In genomic region chr1:154062666-154063065, GRCm38 (mm10) we compare ENCODE assay signal across 24 mouse cellular contexts.
DNase-seq lines count a peak whose midpoint lies in the region; ATAC-seq and TF ChIP-seq lines count a peak whose summit lies in the region.
"Had no signal": no experiment of that assay in that cellular context is flagged by ENCODE, and none has a peak within 500 bp of the region (broad histone marks: within the 10 kb centered on the region; RNA-seq: fewer than 3 reads in every experiment).

No protein-coding gene starts in this region.

- no peak overlapping the region for H3K4me2 ChIP-seq in heart, embryonic 11.5 days
- no peak overlapping the region for H3K4me2 ChIP-seq in lung, postnatal 0 days (replicated peaks; ENCODE audit: low read depth, low read length)
- no peak overlapping the region for H3K4me2 ChIP-seq in liver, embryonic 12.5 days
- H3K4me2 ChIP-seq: embryonic facial prominence, embryonic 13.5 days; hindbrain, embryonic 14.5 days; liver, embryonic 11.5 days; lung, embryonic 15.5 days; midbrain, embryonic 11.5 days had no signal

- no peak overlapping the region for H3K9ac ChIP-seq in heart, embryonic 11.5 days (ENCODE audit: low read depth, low read length)
- H3K9ac ChIP-seq in lung, postnatal 0 days (replicated peaks; ENCODE audit: low read depth) = no peak overlapping the region
- no peak overlapping the region for H3K9ac ChIP-seq in liver, embryonic 12.5 days
- H3K9ac ChIP-seq: embryonic facial prominence, embryonic 13.5 days; hindbrain, embryonic 14.5 days; lung, embryonic 15.5 days had no signal

- DNase-seq in adrenal gland, adult 2 months = peak; percentile 37
- no peak for DNase-seq in adrenal gland, postnatal 25 days
- DNase-seq in heart, adult 11 months = peak; percentile 93
- peak; percentile 65 for DNase-seq in lung, postnatal 0 days (ENCODE audit: low spot score)
- no peak for DNase-seq in right cerebral cortex, postnatal 14 days
- DNase-seq: cerebellum, adult 11 months; cerebellum, postnatal 10 days; heart, postnatal 14 days; kidney, postnatal 4 days; layer of hippocampus, adult 9-11 months; retina, postnatal 1 day; thymus, adult 18-20 months; thymus, postnatal 4 days had no signal

- no peak overlapping the region for H3K4me3 ChIP-seq in heart, embryonic 11.5 days (ENCODE audit: low read depth, low read length)
- no peak overlapping the region for H3K4me3 ChIP-seq in lung, postnatal 0 days (ENCODE audit: low read depth, low read length)
- H3K4me3 ChIP-seq in liver, embryonic 12.5 days = no peak overlapping the region
- H3K4me3 ChIP-seq: embryonic facial prominence, embryonic 13.5 days; heart, embryonic 10.5 days; left cerebral cortex, adult 2 months; lung, embryonic 15.5 days had no signal

- ATAC-seq in heart, embryonic 11.5 days (replicated peaks; ENCODE audit: insufficient number of reproducible peaks, low FRiP score, low TSS enrichment) = no peak
- ATAC-seq in lung, postnatal 0 days = peak; percentile 31; the same call in 1 of the 2 replicates
- peak; percentile 80 for ATAC-seq in megakaryocyte progenitor cell, adult 5-6 weeks (replicated peaks; ENCODE audit: poor library complexity)
- no peak for ATAC-seq in liver, embryonic 12.5 days
- ATAC-seq: forebrain, embryonic 14.5 days had no signal

- H3K9me3 ChIP-seq in heart, embryonic 11.5 days (replicated peaks; ENCODE audit: control insufficient read depth, low read length) = peaks cover 2% of the 10 kb centered on the region; the same call in 1 of the 2 replicates
- H3K9me3 ChIP-seq in lung, postnatal 0 days (ENCODE audit: low read length) = no peaks in the 10 kb centered on the region
- no peaks in the 10 kb centered on the region; the same call in 1 of the 2 replicates for H3K9me3 ChIP-seq in liver, embryonic 12.5 days (replicated peaks)
- H3K9me3 ChIP-seq: embryonic facial prominence, embryonic 13.5 days; lung, embryonic 15.5 days had no signal

- no peaks in the 10 kb centered on the region for H3K4me1 ChIP-seq in heart, embryonic 11.5 days (ENCODE audit: control insufficient read depth, insufficient read depth, low read length)
- no peaks in the 10 kb centered on the region for H3K4me1 ChIP-seq in lung, postnatal 0 days (ENCODE audit: insufficient read depth, low read depth, low read length)
- no peaks in the 10 kb centered on the region for H3K4me1 ChIP-seq in liver, embryonic 12.5 days
- H3K4me1 ChIP-seq: heart, embryonic 10.5 days; lung, embryonic 15.5 days had no signal

- H3K36me3 ChIP-seq in heart, embryonic 11.5 days (ENCODE audit: control insufficient read depth, insufficient read depth, low read length) = no peaks in the 10 kb centered on the region
- no peaks in the 10 kb centered on the region for H3K36me3 ChIP-seq in lung, postnatal 0 days (ENCODE audit: insufficient read depth, low read length)
- no peaks in the 10 kb centered on the region for H3K36me3 ChIP-seq in liver, embryonic 12.5 days
- H3K36me3 ChIP-seq: embryonic facial prominence, embryonic 13.5 days; heart, embryonic 10.5 days; lung, embryonic 15.5 days had no signal

- peak; percentile 31; the same call in 1 of the 2 replicates for TF ChIP-seq EP300 in lung, postnatal 0 days (IDR thresholded peaks at IDR 0.05)

- 81% methylated on average over 7 of the region's 7 CpGs for WGBS in heart, embryonic 11.5 days (ENCODE audit: insufficient replicate concordance)
- 72% methylated on average over 7 of the region's 7 CpGs for WGBS in lung, postnatal 0 days
- 64% methylated on average over 7 of the region's 7 CpGs for WGBS in liver, embryonic 12.5 days (ENCODE audit: insufficient replicate concordance)

- no peak for TF ChIP-seq CTCF in lung, postnatal 0 days (IDR thresholded peaks at IDR 0.05)

- H3K27ac ChIP-seq in heart, embryonic 11.5 days (ENCODE audit: low read depth, low read length) = no peak overlapping the region
- no peak overlapping the region for H3K27ac ChIP-seq in lung, postnatal 0 days (ENCODE audit: low read length)
- H3K27ac ChIP-seq in liver, embryonic 12.5 days = no peak overlapping the region
- H3K27ac ChIP-seq: embryonic facial prominence, embryonic 13.5 days; heart, embryonic 10.5 days; hindbrain, embryonic 14.5 days; left cerebral cortex, adult 2 months; lung, embryonic 15.5 days had no signal

- no peaks in the 10 kb centered on the region for H3K27me3 ChIP-seq in heart, embryonic 11.5 days (ENCODE audit: control insufficient read depth, insufficient read depth, low read length)
- H3K27me3 ChIP-seq in lung, postnatal 0 days (replicated peaks; ENCODE audit: insufficient read depth, low read length) = no peaks in the 10 kb centered on the region
- H3K27me3 ChIP-seq in liver, embryonic 12.5 days (replicated peaks) = no peaks in the 10 kb centered on the region
- H3K27me3 ChIP-seq: embryonic facial prominence, embryonic 13.5 days; lung, embryonic 15.5 days had no signal

Comparison
In these comparisons a context has a peak if more than half of its experiments do, and no peak if none do; other contexts are left out.
1. DNase-seq: peak in adrenal gland, adult 2 months (single experiment), heart, adult 11 months (single experiment) and lung, postnatal 0 days (single experiment); none in adrenal gland, postnatal 25 days (single experiment) and right cerebral cortex, postnatal 14 days (single experiment).
2. ATAC-seq: peak in lung, postnatal 0 days (single experiment) and megakaryocyte progenitor cell, adult 5-6 weeks (single experiment); none in heart, embryonic 11.5 days (single experiment) and liver, embryonic 12.5 days (single experiment).